Mouse (Mus musculus) embryonic fibroblast, embryonic 13.5 days (primary cell): ENCODE measurements around the gene Ofcc1. TPM values are rescaled to one million over a fixed set of nuclear protein-coding genes. Genes with fewer than 3 reads are reported as not detected.

Source experiments
- H3K27ac ChIP-seq: 2 replicates; pipeline ENCODE4 v1.5.1; 2012; ENCODE audit warnings: low read length, control low read depth, inconsistent platforms; ENCODE audit not compliant: insufficient read depth
- H3K4me1 ChIP-seq: 2 replicates; pipeline ENCODE4 v1.6.1; 2011; ENCODE audit warnings: low read length; ENCODE audit not compliant: control insufficient read depth, insufficient read depth
- H3K4me3 ChIP-seq: 2 replicates; pipeline ENCODE4 v1.5.1; 2011; ENCODE audit warnings: mild to moderate bottlenecking, control low read depth, low read length; ENCODE audit not compliant: insufficient read depth
- CTCF ChIP-seq: IDR thresholded peaks from 2 replicates; pipeline ENCODE4 v1.5.1; 2011; ENCODE audit warnings: mild to moderate bottlenecking, control low read depth, low read length, moderate library complexity, borderline replicate concordance; ENCODE audit not compliant: insufficient read depth
- POLR2A ChIP-seq: IDR thresholded peaks from 2 replicates; pipeline ENCODE4 v1.6.1; 2011; ENCODE audit warnings: low read depth, mild to moderate bottlenecking, control low read depth, low read length, moderate library complexity
- polyA plus RNA-seq: library from polyadenylated mRNA; stranded (reverse); fragments of >200 nt; gene quantifications from 2 replicates; pipeline ENCODE4 v1.2.4, GENCODE M21; 2011; ENCODE audit warnings: low read depth; ENCODE audit not compliant: missing spikeins, insufficient read length

Gene Ofcc1
- polyA plus RNA-seq, 1 experiment = not detected

- TF ChIP-seq CTCF = no peak
- no peak for TF ChIP-seq POLR2A
- Histone ChIP-seq H3K4me1 (no peaks in the 10 kb centered on the region), H3K4me3 (no peak overlapping the region), H3K27ac (no peak overlapping the region)
Observed at GRCm38 (mm10) chr13:40263087-40263807, 98.0 kb downstream of the Ofcc1 start.

GRCm38 (mm10) chr13:40258757-40259156 is 102.5 kb downstream of the Ofcc1 start:
- H3K27ac ChIP-seq = no peak overlapping the region
- H3K4me1 ChIP-seq = no peaks in the 10 kb centered on the region
- TF ChIP-seq CTCF = no peak
- no peak for TF ChIP-seq POLR2A

GRCm38 (mm10) chr13:40243821-40244220 is 117.4 kb downstream of the Ofcc1 start:
- no peak overlapping the region for H3K27ac ChIP-seq
- TF ChIP-seq CTCF (no peak), POLR2A (no peak)
- no peaks in the 10 kb centered on the region for H3K4me1 ChIP-seq
- H3K4me3 ChIP-seq = no peak overlapping the region

More at GRCm38 (mm10) chr13:40258757-40259156, 102.5 kb downstream of the Ofcc1 start:
- no peak overlapping the region for H3K4me3 ChIP-seq

GRCm38 (mm10) chr13:40236356-40236755 is 124.9 kb downstream of the Ofcc1 start:
- TF ChIP-seq POLR2A (no peak), CTCF (no peak)
- Histone ChIP-seq H3K27ac (no peak overlapping the region), H3K4me1 (no peaks in the 10 kb centered on the region), H3K4me3 (no peak overlapping the region)

- H3K4me3 ChIP-seq = no peak overlapping the region
- no peaks in the 10 kb centered on the region for H3K4me1 ChIP-seq
- no peak overlapping the region for H3K27ac ChIP-seq
- TF ChIP-seq CTCF (no peak), POLR2A (no peak)
Observed at GRCm38 (mm10) chr13:40208314-40208713, 152.9 kb downstream of the Ofcc1 start.

GRCm38 (mm10) chr13:40181786-40182185 is 179.5 kb downstream of the Ofcc1 start:
- Histone ChIP-seq H3K4me3 (no peak overlapping the region), H3K4me1 (no peaks in the 10 kb centered on the region), H3K27ac (no peak overlapping the region)
- no peak for TF ChIP-seq CTCF
- no peak for TF ChIP-seq POLR2A

GRCm38 (mm10) chr13:40171775-40172174 is 189.5 kb downstream of the Ofcc1 start:
- Histone ChIP-seq H3K27ac (no peak overlapping the region), H3K4me3 (no peak overlapping the region), H3K4me1 (0 out of 2 replicates have a peak, but pooled peaks cover 4% of the 10 kb centered on the region)
- TF ChIP-seq CTCF = no peak
- TF ChIP-seq POLR2A = no peak

GRCm38 (mm10) chr13:40167871-40168270 is 193.4 kb downstream of the Ofcc1 start:
- H3K27ac ChIP-seq = no peak overlapping the region
- 0 out of 2 replicates have a peak, but pooled peaks cover 4% of the 10 kb centered on the region for H3K4me1 ChIP-seq
- H3K4me3 ChIP-seq = no peak overlapping the region
- no peak for TF ChIP-seq POLR2A
- TF ChIP-seq CTCF = no peak

- H3K4me1 ChIP-seq = no peaks in the 10 kb centered on the region
- no peak overlapping the region for H3K27ac ChIP-seq
- H3K4me3 ChIP-seq = no peak overlapping the region
- no peak for TF ChIP-seq POLR2A
- TF ChIP-seq CTCF = no peak
Observed at GRCm38 (mm10) chr13:40155466-40155865, 205.8 kb downstream of the Ofcc1 start.

- Histone ChIP-seq H3K4me3 (no peak overlapping the region), H3K27ac (no peak overlapping the region), H3K4me1 (peaks cover 5% of the 10 kb centered on the region; the same call in 1 of the 2 replicates)
- TF ChIP-seq POLR2A = no peak
- TF ChIP-seq CTCF = no peak
Observed at GRCm38 (mm10) chr13:40139906-40140305, 221.3 kb downstream of the Ofcc1 start.

GRCm38 (mm10) chr13:40136096-40136495 is 225.2 kb downstream of the Ofcc1 start:
- Histone ChIP-seq H3K27ac (no peak overlapping the region), H3K4me1 (peaks cover 5% of the 10 kb centered on the region; the same call in 1 of the 2 replicates), H3K4me3 (no peak overlapping the region)
- TF ChIP-seq CTCF (no peak), POLR2A (no peak)
